Mouse (Mus musculus) cerebellum, postnatal 25 days (tissue): ENCODE measurements around the gene Aqp2.

Experiments
- DNase-seq, 2 experiments: peaks; one replicate each; pipeline ENCODE4 v3.0.0; 2021; ENCODE audit warnings: mixed read lengths in 2 of 2

The Aqp2 gene

DNA sequence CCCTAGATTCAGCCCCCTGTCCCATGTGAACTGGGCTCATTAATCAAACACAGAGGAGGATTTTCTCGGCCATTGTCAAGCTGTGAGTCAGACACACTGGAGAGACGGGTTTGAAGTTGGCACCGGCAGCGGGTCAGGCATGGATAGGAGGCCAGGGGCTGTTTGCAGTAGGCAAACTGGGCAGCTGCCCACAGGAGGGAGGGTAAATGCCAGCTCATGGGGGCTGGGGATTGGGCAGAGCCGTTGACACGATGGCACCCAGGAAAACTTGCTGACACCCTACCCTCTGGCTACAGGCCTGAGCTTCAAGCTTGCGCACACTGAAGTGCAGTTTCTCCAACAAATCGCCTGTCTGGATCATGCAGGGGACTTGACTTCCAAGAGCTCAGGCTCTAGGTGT, 13.3 kb downstream of the Aqp2 start:
- peak in 1 of 2 experiments; percentile 39 for DNase-seq

DNA sequence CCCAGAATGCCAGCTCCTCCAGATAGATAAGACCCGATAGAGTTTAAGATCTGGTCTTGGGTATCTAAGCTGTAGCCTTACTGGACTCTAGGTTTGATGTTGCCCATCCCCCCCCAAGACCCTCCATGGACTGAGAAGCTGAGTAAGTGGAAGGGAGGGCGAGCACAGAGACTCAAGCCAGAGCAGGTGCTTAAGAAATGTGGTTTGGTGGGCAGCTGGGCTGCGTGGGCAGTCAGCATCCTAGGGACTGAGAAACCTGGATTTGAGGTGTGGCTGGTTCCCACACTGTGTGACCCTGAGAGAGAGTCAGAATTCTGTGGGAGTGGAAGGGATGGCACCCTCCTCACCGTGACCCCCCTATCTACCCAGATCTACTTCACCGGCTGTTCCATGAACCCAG, 14.0 kb downstream of the Aqp2 start:
- no peak for DNase-seq

GRCm38 (mm10) chr15:99594951-99595350, 16.1 kb downstream of the Aqp2 start:
- DNase-seq = no peak

DNA sequence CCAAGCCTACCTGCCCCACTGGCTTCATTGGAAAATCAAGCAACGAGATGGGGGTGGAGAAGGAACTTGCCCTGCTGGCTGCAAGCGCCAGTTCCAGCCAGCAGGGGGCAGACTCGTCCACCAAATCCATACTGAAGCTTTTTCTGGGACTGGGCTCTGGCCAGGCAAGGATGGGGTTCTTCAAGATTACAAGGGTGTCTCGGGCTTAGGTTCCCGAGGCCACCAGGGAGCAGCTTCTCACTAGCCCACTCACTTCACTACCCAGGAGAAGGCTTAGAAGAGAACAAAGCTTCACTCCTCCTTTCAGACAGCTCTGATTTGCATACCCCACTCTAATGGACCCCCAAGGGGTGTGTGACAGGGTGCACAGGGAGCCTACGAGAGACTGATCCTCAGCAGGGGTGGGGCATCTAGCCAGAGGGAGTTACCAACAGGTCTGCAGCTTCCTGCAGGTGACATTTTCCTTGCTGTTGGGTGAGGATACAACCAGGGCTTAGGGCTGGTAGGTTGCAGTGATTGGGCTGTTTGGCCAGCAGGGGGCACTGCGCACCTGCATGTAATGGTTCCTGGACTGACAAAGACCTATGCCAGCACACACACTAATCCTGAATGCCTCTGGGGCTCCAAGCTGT, 17.3 kb downstream of the Aqp2 start:
- peak; percentile 96 to 97 for DNase-seq

DNA sequence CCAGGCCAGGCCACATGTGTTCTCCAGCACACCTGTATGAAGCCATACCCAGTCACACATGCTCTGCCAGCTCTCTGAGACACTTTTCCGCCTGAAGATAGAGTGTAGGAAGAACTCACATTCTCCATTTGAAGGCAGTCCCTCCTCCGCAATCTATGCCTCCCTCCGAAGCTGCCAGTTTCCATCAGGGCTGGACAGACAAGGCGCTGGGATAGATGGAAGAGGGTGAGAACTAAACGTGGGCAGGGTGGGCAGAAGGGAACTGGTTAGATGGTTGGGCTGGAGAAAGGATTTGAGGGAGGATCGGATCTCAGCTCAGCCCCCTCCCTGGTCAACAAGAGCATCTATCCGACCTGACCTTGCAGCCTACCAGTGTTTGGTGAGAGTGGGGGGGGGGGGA, 18.0 kb downstream of the Aqp2 start:
- DNase-seq = peak in 1 of 2 experiments; percentile 34

DNA sequence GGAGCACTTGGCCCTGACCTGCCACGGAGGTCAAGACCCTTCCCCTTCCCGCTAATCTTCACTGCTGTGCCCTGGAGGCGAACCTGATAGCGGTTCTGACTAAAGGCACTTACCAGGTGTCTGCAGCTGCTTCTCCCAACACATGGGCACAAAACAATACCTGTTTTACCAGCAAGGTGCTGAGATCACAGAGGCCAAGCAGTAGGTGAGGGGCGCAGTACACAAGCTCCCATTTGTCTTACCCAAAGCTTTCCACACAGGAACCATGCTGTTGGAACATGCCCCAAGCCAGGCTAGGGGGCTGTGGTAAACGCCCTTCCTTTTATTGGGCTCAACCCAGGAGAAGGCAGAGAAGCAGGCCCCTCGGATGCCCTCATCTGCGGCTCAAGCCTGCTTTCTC, 18.7 kb downstream of the Aqp2 start:
- peak; percentile 26 to 32 for DNase-seq

GRCm38 (mm10) chr15:99599245-99600070, 20.6 kb downstream of the Aqp2 start:
- DNase-seq = peak; percentile 71 to 75

GRCm38 (mm10) chr15:99600986-99601822, 22.3 kb downstream of the Aqp2 start, which contains the start of gene Aqp6:
TSS of gene Aqp6 (plus strand) at chr15:99601400.
- DNase-seq = peak; percentile 86 to 90

GRCm38 (mm10) chr15:99601823-99602120, 22.9 kb downstream of the Aqp2 start:
- peak in 1 of 2 experiments; percentile 90 for DNase-seq

- peak; percentile 62 for DNase-seq
Observed at GRCm38 (mm10) chr15:99602206-99602820, 23.5 kb downstream of the Aqp2 start.

- peak in 1 of 2 experiments; percentile 28 for DNase-seq
Observed at GRCm38 (mm10) chr15:99603216-99603615, 24.4 kb downstream of the Aqp2 start.

DNA sequence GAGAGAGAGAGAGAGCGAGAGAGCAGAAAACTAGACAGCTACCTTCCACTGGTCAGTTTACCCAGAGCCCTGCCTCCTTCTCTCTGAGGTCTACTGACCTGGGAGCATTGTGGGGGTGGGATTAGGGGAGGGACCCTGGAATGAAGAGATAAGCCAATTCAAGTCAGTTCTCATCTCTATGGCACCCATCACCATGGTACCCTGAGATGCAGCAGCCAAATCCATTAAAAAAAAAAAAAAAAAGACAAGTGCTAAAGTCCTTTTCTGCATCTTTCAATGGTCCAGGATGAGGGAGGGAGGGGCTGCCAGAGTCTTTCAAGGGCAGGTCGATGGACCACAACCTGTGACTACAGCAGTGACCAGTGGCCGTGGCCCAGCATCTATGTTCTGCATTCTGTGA, 26.7 kb downstream of the Aqp2 start:
- no peak for DNase-seq

- DNase-seq = peak; percentile 24 to 38
Observed at GRCm38 (mm10) chr15:99606515-99606914, 27.7 kb downstream of the Aqp2 start.

GRCm38 (mm10) chr15:99607388-99608113, 28.7 kb downstream of the Aqp2 start:
- DNase-seq = peak; percentile 41 to 45

GRCm38 (mm10) chr15:99608382-99609125, 29.7 kb downstream of the Aqp2 start:
- DNase-seq = peak in 1 of 2 experiments; percentile 34

DNA sequence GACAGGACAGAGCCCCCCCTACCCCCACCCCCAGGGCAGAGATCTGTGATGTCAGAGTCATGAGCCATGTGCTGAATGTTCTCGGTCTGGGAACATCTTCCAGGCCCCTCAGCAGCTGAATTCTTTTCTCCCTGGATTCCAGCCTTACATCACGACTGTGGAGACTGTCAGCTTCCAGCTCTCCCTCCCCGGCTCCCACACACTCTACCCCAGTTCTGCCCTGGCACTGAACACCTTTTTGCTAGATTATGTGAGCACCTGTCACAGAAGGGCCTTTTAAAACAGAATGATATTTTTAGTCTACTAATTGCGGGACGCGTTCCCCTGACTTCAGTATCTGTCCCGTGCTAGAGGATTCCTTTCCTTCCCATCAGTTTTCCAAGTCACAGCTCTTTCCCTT, 32.7 kb downstream of the Aqp2 start:
- peak in 1 of 2 experiments; percentile 26 for DNase-seq

DNA sequence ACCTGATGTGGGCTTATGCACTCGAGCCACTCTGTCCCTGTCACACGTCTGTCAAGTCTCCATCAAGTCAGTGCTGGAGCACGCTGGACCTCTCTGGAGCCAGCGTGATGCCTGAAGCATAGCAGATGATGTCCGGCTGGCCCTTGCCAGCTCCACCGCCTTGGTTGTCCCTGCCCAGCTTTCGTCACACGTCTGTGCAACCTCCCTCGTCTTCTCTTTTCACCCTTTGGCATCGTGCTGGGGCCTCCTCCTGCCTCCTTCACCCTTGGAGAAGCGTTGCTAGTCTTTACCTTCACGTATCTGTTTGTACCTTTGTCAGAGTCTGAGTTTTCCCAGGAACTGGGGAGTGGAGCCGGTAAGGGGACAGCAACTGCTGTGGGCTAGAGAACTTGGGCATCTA, 35.4 kb downstream of the Aqp2 start:
- DNase-seq = peak; percentile 23 to 34

DNA sequence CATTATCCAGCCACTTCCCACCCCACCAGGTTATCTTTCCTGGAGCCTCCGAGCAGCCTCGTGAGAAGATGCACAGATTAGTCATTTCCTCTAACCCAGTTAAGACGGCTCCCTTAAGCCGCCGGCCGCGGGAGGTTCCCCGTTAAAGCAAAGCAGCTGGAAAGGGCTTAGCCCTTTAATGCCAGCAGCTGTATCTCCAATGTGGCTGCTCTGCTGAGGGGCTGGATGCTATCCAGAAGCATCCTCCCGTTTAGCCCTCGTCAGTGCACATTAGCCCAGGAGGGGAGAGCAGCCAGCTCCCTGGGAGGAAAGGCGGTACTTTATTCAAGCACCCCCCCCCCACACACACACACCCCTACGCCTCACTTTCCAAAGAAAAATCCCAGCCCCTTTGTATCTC, 35.9 kb downstream of the Aqp2 start:
- DNase-seq = peak in 1 of 2 experiments; percentile 35

GRCm38 (mm10) chr15:99615246-99615645, 36.4 kb downstream of the Aqp2 start:
- DNase-seq = peak; percentile 39 to 46

GRCm38 (mm10) chr15:99618595-99618994, 39.7 kb downstream of the Aqp2 start:
- no peak for DNase-seq

DNA sequence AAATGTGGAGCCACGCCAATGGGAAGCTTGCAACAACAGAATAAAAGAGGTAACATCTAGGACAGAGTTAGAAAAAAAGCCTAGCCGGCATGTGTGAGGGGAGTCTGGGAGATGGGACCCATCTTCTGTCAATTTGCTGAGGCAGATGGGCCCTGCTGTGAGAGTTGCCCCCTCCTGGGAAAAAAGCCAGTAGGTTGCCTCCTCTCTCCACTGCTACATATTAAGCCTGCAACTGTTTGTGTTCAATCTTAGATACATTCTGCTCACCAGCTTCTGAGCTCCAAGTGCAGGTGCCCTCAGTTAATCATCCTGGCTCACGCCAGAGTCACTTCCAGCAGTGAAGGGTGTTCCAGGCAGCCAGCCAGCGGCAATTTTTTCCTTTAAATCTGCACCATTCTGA, 41.0 kb downstream of the Aqp2 start:
- peak; percentile 31 to 50 for DNase-seq
